Mouse (Mus musculus): ENCODE measurements at regions not wholly inside any gene's neighbourhood (a gene's known extent, or its start where the extent isn't known, plus 50 kb on each side); places are given as distances from the start of the nearest gene placed in this dataset.

GRCm38 (mm10) chr12:25363839-25364238, 266.9 kb upstream of the Id2 start:
- no peaks in the 10 kb centered on the region for H3K27me3 ChIP-seq (replicated peaks; ENCODE audit: insufficient read depth, low read length)
- H3K4me2 ChIP-seq (replicated peaks; ENCODE audit: low read depth, low read length): no peak overlapping the region
- no peaks in the 10 kb centered on the region for H3K4me1 ChIP-seq (ENCODE audit: insufficient read depth, low read depth, low read length)
- H3K27ac ChIP-seq (ENCODE audit: low read length): no peak overlapping the region
- H3K4me3 ChIP-seq (ENCODE audit: low read depth, low read length): no peak overlapping the region
- no peaks in the 10 kb centered on the region for H3K36me3 ChIP-seq (ENCODE audit: insufficient read depth, low read length)
- DNase-seq (ENCODE audit: low spot score): peak; percentile 28
- H3K9ac ChIP-seq (replicated peaks; ENCODE audit: low read depth): no peak overlapping the region
- no peak for TF ChIP-seq EP300 (IDR thresholded peaks at IDR 0.05)
- no peak for TF ChIP-seq CTCF (IDR thresholded peaks at IDR 0.05)
- no peaks in the 10 kb centered on the region for H3K9me3 ChIP-seq (ENCODE audit: low read length)
- 68% methylated on average over 9 of the region's 9 CpGs for WGBS
- peak; percentile 40 for ATAC-seq

GRCm38 (mm10) chr12:25363341-25363740, 266.4 kb upstream of the Id2 start:
- Histone ChIP-seq H3K36me3 (ENCODE audit: insufficient read depth, low read length) (no peaks in the 10 kb centered on the region), H3K9me3 (ENCODE audit: low read length) (no peaks in the 10 kb centered on the region), H3K4me1 (ENCODE audit: insufficient read depth, low read depth, low read length) (no peaks in the 10 kb centered on the region), H3K9ac (replicated peaks; ENCODE audit: low read depth) (no peak overlapping the region), H3K27ac (ENCODE audit: low read length) (no peak overlapping the region), H3K4me3 (ENCODE audit: low read depth, low read length) (no peak overlapping the region), H3K27me3 (replicated peaks; ENCODE audit: insufficient read depth, low read length) (no peaks in the 10 kb centered on the region), H3K4me2 (replicated peaks; ENCODE audit: low read depth, low read length) (no peak overlapping the region)
- DNase-seq (ENCODE audit: low spot score): peak; percentile 61
- 64% methylated on average over 3 of the region's 3 CpGs for WGBS
- peak; percentile 54 for ATAC-seq
- no peak for TF ChIP-seq EP300 (IDR thresholded peaks at IDR 0.05)
- TF ChIP-seq CTCF (IDR thresholded peaks at IDR 0.05): no peak

- Histone ChIP-seq H3K9ac (replicated peaks; ENCODE audit: low read depth) (no peak overlapping the region), H3K27me3 (replicated peaks; ENCODE audit: insufficient read depth, low read length) (no peaks in the 10 kb centered on the region), H3K36me3 (ENCODE audit: insufficient read depth, low read length) (no peaks in the 10 kb centered on the region), H3K27ac (ENCODE audit: low read length) (no peak overlapping the region), H3K4me1 (ENCODE audit: insufficient read depth, low read depth, low read length) (no peaks in the 10 kb centered on the region), H3K4me2 (replicated peaks; ENCODE audit: low read depth, low read length) (no peak overlapping the region), H3K9me3 (ENCODE audit: low read length) (no peaks in the 10 kb centered on the region), H3K4me3 (ENCODE audit: low read depth, low read length) (no peak overlapping the region)
- no peak for DNase-seq (ENCODE audit: low spot score)
- TF ChIP-seq EP300 (IDR thresholded peaks at IDR 0.05): no peak
- TF ChIP-seq CTCF (IDR thresholded peaks at IDR 0.05): no peak
- ATAC-seq: no peak
- 93% methylated on average over 4 of the region's 4 CpGs for WGBS
These were observed 265.8 kb upstream of the Id2 start for GRCm38 (mm10) chr12:25362771-25363170.

GRCm38 (mm10) chr12:25360726-25361125, 263.8 kb upstream of the Id2 start:
- DNase-seq (ENCODE audit: low spot score) (no peak), ATAC-seq (no peak)
- TF ChIP-seq CTCF (IDR thresholded peaks at IDR 0.05) (no peak), EP300 (IDR thresholded peaks at IDR 0.05) (no peak)
- 85% methylated on average over 2 of the region's 2 CpGs for WGBS
- H3K27me3 ChIP-seq (replicated peaks; ENCODE audit: insufficient read depth, low read length): no peaks in the 10 kb centered on the region
- H3K27ac ChIP-seq (ENCODE audit: low read length): no peak overlapping the region
- H3K9ac ChIP-seq (replicated peaks; ENCODE audit: low read depth): no peak overlapping the region
- no peaks in the 10 kb centered on the region for H3K4me1 ChIP-seq (ENCODE audit: insufficient read depth, low read depth, low read length)
- H3K9me3 ChIP-seq (ENCODE audit: low read length): no peaks in the 10 kb centered on the region
- H3K36me3 ChIP-seq (ENCODE audit: insufficient read depth, low read length): no peaks in the 10 kb centered on the region
- H3K4me3 ChIP-seq (ENCODE audit: low read depth, low read length): no peak overlapping the region
- H3K4me2 ChIP-seq (replicated peaks; ENCODE audit: low read depth, low read length): no peak overlapping the region

- Histone ChIP-seq H3K9ac (replicated peaks; ENCODE audit: low read depth) (no peak overlapping the region), H3K36me3 (ENCODE audit: insufficient read depth, low read length) (no peaks in the 10 kb centered on the region), H3K4me1 (ENCODE audit: insufficient read depth, low read depth, low read length) (no peaks in the 10 kb centered on the region), H3K27me3 (replicated peaks; ENCODE audit: insufficient read depth, low read length) (no peaks in the 10 kb centered on the region), H3K9me3 (ENCODE audit: low read length) (no peaks in the 10 kb centered on the region), H3K27ac (ENCODE audit: low read length) (no peak overlapping the region), H3K4me3 (ENCODE audit: low read depth, low read length) (no peak overlapping the region), H3K4me2 (replicated peaks; ENCODE audit: low read depth, low read length) (no peak overlapping the region)
- WGBS: 86% methylated on average over 5 of the region's 5 CpGs
- DNase-seq (ENCODE audit: low spot score): no peak
- no peak for TF ChIP-seq EP300 (IDR thresholded peaks at IDR 0.05)
- TF ChIP-seq CTCF (IDR thresholded peaks at IDR 0.05): no peak
- ATAC-seq: no peak
These were observed 263.0 kb upstream of the Id2 start for GRCm38 (mm10) chr12:25359931-25360330.

GRCm38 (mm10) chr12:25358846-25359525, 262.0 kb upstream of the Id2 start:
- Histone ChIP-seq H3K4me1 (ENCODE audit: insufficient read depth, low read depth, low read length) (no peaks in the 10 kb centered on the region), H3K9ac (replicated peaks; ENCODE audit: low read depth) (no peak overlapping the region), H3K4me2 (replicated peaks; ENCODE audit: low read depth, low read length) (no peak overlapping the region), H3K4me3 (ENCODE audit: low read depth, low read length) (no peak overlapping the region), H3K36me3 (ENCODE audit: insufficient read depth, low read length) (no peaks in the 10 kb centered on the region), H3K27me3 (replicated peaks; ENCODE audit: insufficient read depth, low read length) (no peaks in the 10 kb centered on the region), H3K9me3 (ENCODE audit: low read length) (no peaks in the 10 kb centered on the region), H3K27ac (ENCODE audit: low read length) (no peak overlapping the region)
- ATAC-seq (no peak), DNase-seq (ENCODE audit: low spot score) (no peak)
- TF ChIP-seq CTCF (IDR thresholded peaks at IDR 0.05): 0 out of 2 replicates have a peak, but pooled peaks have one; percentile 12
- TF ChIP-seq EP300 (IDR thresholded peaks at IDR 0.05): no peak
- WGBS: 90% methylated on average over 8 of the region's 8 CpGs

Data from lung, postnatal 0 days (tissue).